Mouse (Mus musculus) lung, embryonic 15.5 days (tissue): ENCODE results near the gene Dennd4c. TPM values are rescaled to one million over a fixed set of nuclear protein-coding genes. Genes with fewer than 3 reads are reported as not detected.

Source experiments
- ATAC-seq: fragments of 200-750 bp; cut with Nextera tagmentation; 2 replicates; pipeline ENCODE4 v1.8.0; 2017; ENCODE audit warnings: moderate number of reproducible peaks, borderline replicate concordance; ENCODE audit not compliant: low FRiP score, low TSS enrichment; ENCODE audit errors: extremely low read depth
- H3K27ac ChIP-seq: fragments of 300-500 bp; sonication (generic); 2 replicates; pipeline ENCODE4 v1.5.1; 2015; ENCODE audit warnings: moderate library complexity, mild to moderate bottlenecking, inconsistent platforms
- H3K27me3 ChIP-seq: fragments of 300-500 bp; sonication (generic); 2 replicates; pipeline ENCODE4 v1.6.1; 2015; ENCODE audit warnings: inconsistent platforms
- H3K36me3 ChIP-seq: fragments of 300-500 bp; sonication (generic); 2 replicates; pipeline ENCODE4 v1.6.1; 2015; ENCODE audit warnings: inconsistent platforms
- H3K4me1 ChIP-seq: fragments of 300-500 bp; sonication (generic); 2 replicates; pipeline ENCODE4 v1.6.1; 2015; ENCODE audit warnings: inconsistent platforms
- H3K4me2 ChIP-seq: fragments of 300-500 bp; sonication (generic); 2 replicates; pipeline ENCODE4 v1.6.1; 2015; ENCODE audit warnings: inconsistent platforms, mild to moderate bottlenecking, moderate library complexity
- H3K4me3 ChIP-seq: fragments of 300-500 bp; sonication (generic); 2 replicates; pipeline ENCODE4 v1.5.1; 2015; ENCODE audit warnings: mild to moderate bottlenecking, inconsistent platforms
- H3K9ac ChIP-seq: fragments of 300-500 bp; sonication (generic); 2 replicates; pipeline ENCODE4 v1.6.1; 2015; ENCODE audit warnings: inconsistent platforms
- H3K9me3 ChIP-seq: fragments of 300-500 bp; sonication (generic); 2 replicates; pipeline ENCODE4 v1.6.1; 2016; ENCODE audit warnings: inconsistent platforms
- WGBS: fragments of 180-500 bp; shearing (Covaris S2); methylation state at CpG from one replicate; pipeline ENCODE4 v1.1.7; 2015; 5-methylcytosine and 5-hydroxymethylcytosine counted together
- polyA plus RNA-seq: library from polyadenylated mRNA; unstranded; fragments of >200 nt; fragmentation: Nextera tagmentation; extraction: Ambion mirVana; gene quantifications from 2 replicates; pipeline ENCODE4 v1.2.1, GENCODE M21; 2015

The Dennd4c gene
- polyA plus RNA-seq, 1 experiment from 2014 or later = 7.1 TPM

- H3K9ac ChIP-seq = peak overlapping the region; percentile 74
- H3K9me3 ChIP-seq = no peaks in the 10 kb centered on the region
- H3K4me2 ChIP-seq = peak overlapping the region; percentile 89
- no peak for ATAC-seq
- peak overlapping the region; percentile 77 for H3K4me3 ChIP-seq
- H3K36me3 ChIP-seq = peaks cover 22% of the 10 kb centered on the region
- WGBS = 64% methylated on average over 12 of the region's 12 CpGs
- no peak overlapping the region for H3K27ac ChIP-seq
- H3K27me3 ChIP-seq = no peaks in the 10 kb centered on the region
- peaks cover 12% of the 10 kb centered on the region for H3K4me1 ChIP-seq
Observed at GRCm38 (mm10) chr4:86858070-86858440, 109.7 kb downstream of the Dennd4c start.

- Histone ChIP-seq H3K4me1 (no peaks in the 10 kb centered on the region), H3K9me3 (no peaks in the 10 kb centered on the region), H3K4me3 (no peak overlapping the region), H3K9ac (no peak overlapping the region), H3K36me3 (no peaks in the 10 kb centered on the region), H3K27ac (no peak overlapping the region), H3K4me2 (no peak overlapping the region), H3K27me3 (no peaks in the 10 kb centered on the region)
- no peak for ATAC-seq
- WGBS = 76% methylated on average over 5 of the region's 5 CpGs
Observed at GRCm38 (mm10) chr4:86864087-86864486, 115.7 kb downstream of the Dennd4c start.

- Histone ChIP-seq H3K27ac (no peak overlapping the region), H3K4me2 (no peak overlapping the region), H3K4me1 (0 out of 2 replicates have a peak, but pooled peaks cover 4% of the 10 kb centered on the region), H3K9me3 (no peaks in the 10 kb centered on the region), H3K36me3 (no peaks in the 10 kb centered on the region), H3K4me3 (no peak overlapping the region), H3K27me3 (0 out of 2 replicates have a peak, but pooled peaks cover 5% of the 10 kb centered on the region), H3K9ac (no peak overlapping the region)
- ATAC-seq = no peak
Observed at GRCm38 (mm10) chr4:86871988-86872387, 123.6 kb downstream of the Dennd4c start.

GRCm38 (mm10) chr4:86873072-86873471, 124.7 kb downstream of the Dennd4c start:
- Histone ChIP-seq H3K9ac (no peak overlapping the region), H3K4me3 (no peak overlapping the region), H3K4me2 (no peak overlapping the region), H3K4me1 (0 out of 2 replicates have a peak, but pooled peaks cover 4% of the 10 kb centered on the region), H3K27ac (no peak overlapping the region), H3K9me3 (no peaks in the 10 kb centered on the region), H3K36me3 (no peaks in the 10 kb centered on the region), H3K27me3 (0 out of 2 replicates have a peak, but pooled peaks cover 5% of the 10 kb centered on the region)
- 45% methylated on average over 4 of the region's 4 CpGs for WGBS
- ATAC-seq = no peak

GRCm38 (mm10) chr4:86874146-86874847, 125.9 kb downstream of the Dennd4c start, which contains the start of gene Acer2:
Acer2 (plus strand) TSS chr4:86874396.
- Histone ChIP-seq H3K4me2 (peak within 1 kb of the TSS; percentile 99), H3K9me3 (no peaks in the 10 kb centered on the region), H3K27me3 (0 out of 2 replicates have a peak, but pooled peaks cover 5% of the 10 kb centered on the region), H3K27ac (0 out of 2 replicates have a peak within 1 kb of the TSS, but pooled peaks have one; percentile 2), H3K9ac (peak within 1 kb of the TSS; percentile 68), H3K4me1 (0 out of 2 replicates have a peak, but pooled peaks cover 4% of the 10 kb centered on the region), H3K4me3 (peak within 1 kb of the TSS; percentile 78), H3K36me3 (no peaks in the 10 kb centered on the region)
- peak; percentile 97 for ATAC-seq
- WGBS = 0% methylated on average over 60 of the region's 60 CpGs

GRCm38 (mm10) chr4:86879477-86879876, 131.1 kb downstream of the Dennd4c start:
- Histone ChIP-seq H3K36me3 (no peaks in the 10 kb centered on the region), H3K4me3 (no peak overlapping the region), H3K9ac (no peak overlapping the region), H3K4me2 (no peak overlapping the region), H3K9me3 (no peaks in the 10 kb centered on the region), H3K4me1 (0 out of 2 replicates have a peak, but pooled peaks cover 4% of the 10 kb centered on the region), H3K27me3 (0 out of 2 replicates have a peak, but pooled peaks cover 5% of the 10 kb centered on the region), H3K27ac (no peak overlapping the region)
- WGBS = 96% methylated on average over 2 of the region's 2 CpGs
- no peak for ATAC-seq

- Histone ChIP-seq H3K27ac (no peak overlapping the region), H3K36me3 (no peaks in the 10 kb centered on the region), H3K4me2 (no peak overlapping the region), H3K9ac (no peak overlapping the region), H3K4me1 (0 out of 2 replicates have a peak, but pooled peaks cover 3% of the 10 kb centered on the region), H3K27me3 (no peaks in the 10 kb centered on the region), H3K4me3 (no peak overlapping the region), H3K9me3 (no peaks in the 10 kb centered on the region)
- WGBS = 87% methylated on average over 4 of the region's 4 CpGs
- ATAC-seq = no peak
Observed at GRCm38 (mm10) chr4:86881178-86881577, 132.8 kb downstream of the Dennd4c start.

GRCm38 (mm10) chr4:86882413-86882812, 134.1 kb downstream of the Dennd4c start:
- Histone ChIP-seq H3K9ac (no peak overlapping the region), H3K4me3 (no peak overlapping the region), H3K27me3 (no peaks in the 10 kb centered on the region), H3K36me3 (no peaks in the 10 kb centered on the region), H3K27ac (no peak overlapping the region), H3K4me2 (no peak overlapping the region), H3K4me1 (peaks cover 8% of the 10 kb centered on the region; the same call in 1 of the 2 replicates), H3K9me3 (no peaks in the 10 kb centered on the region)
- no peak for ATAC-seq
- WGBS = 38% methylated on average over 2 of the region's 2 CpGs

- ATAC-seq = no peak
- Histone ChIP-seq H3K9me3 (no peaks in the 10 kb centered on the region), H3K9ac (no peak overlapping the region), H3K4me1 (peaks cover 8% of the 10 kb centered on the region; the same call in 1 of the 2 replicates), H3K4me2 (no peak overlapping the region), H3K27ac (no peak overlapping the region), H3K4me3 (no peak overlapping the region), H3K27me3 (no peaks in the 10 kb centered on the region), H3K36me3 (no peaks in the 10 kb centered on the region)
- 51% methylated on average over 4 of the region's 4 CpGs for WGBS
Observed at GRCm38 (mm10) chr4:86884945-86885344, 136.6 kb downstream of the Dennd4c start.

- Histone ChIP-seq H3K4me1 (peaks cover 8% of the 10 kb centered on the region; the same call in 1 of the 2 replicates), H3K27ac (peak overlapping the region; percentile 49), H3K36me3 (no peaks in the 10 kb centered on the region), H3K4me2 (peak overlapping the region; percentile 63), H3K27me3 (no peaks in the 10 kb centered on the region), H3K9me3 (no peaks in the 10 kb centered on the region), H3K4me3 (peak overlapping the region; percentile 34), H3K9ac (peak overlapping the region; percentile 17)
- ATAC-seq = peak; percentile 60; the same call in 1 of the 2 replicates
- 45% methylated on average over 12 of the region's 12 CpGs for WGBS
Observed at GRCm38 (mm10) chr4:86885790-86886159, 137.4 kb downstream of the Dennd4c start.

GRCm38 (mm10) chr4:86886160-86886878, 138.0 kb downstream of the Dennd4c start:
- Histone ChIP-seq H3K27ac (peak overlapping the region; percentile 49), H3K36me3 (no peaks in the 10 kb centered on the region), H3K4me3 (peak overlapping the region; percentile 34), H3K4me2 (peak overlapping the region; percentile 63), H3K4me1 (peaks cover 8% of the 10 kb centered on the region; the same call in 1 of the 2 replicates), H3K9me3 (no peaks in the 10 kb centered on the region), H3K27me3 (no peaks in the 10 kb centered on the region), H3K9ac (peak overlapping the region; percentile 17)
- WGBS = 10% methylated on average over 18 of the region's 18 CpGs
- peak; percentile 73; the same call in 1 of the 2 replicates for ATAC-seq

GRCm38 (mm10) chr4:86887879-86888278, 139.5 kb downstream of the Dennd4c start:
- H3K4me1 ChIP-seq = peaks cover 8% of the 10 kb centered on the region; the same call in 1 of the 2 replicates
- no peaks in the 10 kb centered on the region for H3K27me3 ChIP-seq
- H3K9ac ChIP-seq = no peak overlapping the region
- H3K4me2 ChIP-seq = no peak overlapping the region
- 73% methylated on average over 5 of the region's 5 CpGs for WGBS
- no peaks in the 10 kb centered on the region for H3K9me3 ChIP-seq
- no peak overlapping the region for H3K4me3 ChIP-seq
- no peak for ATAC-seq
- H3K27ac ChIP-seq = no peak overlapping the region
- H3K36me3 ChIP-seq = no peaks in the 10 kb centered on the region
